Mouse (Mus musculus): ENCODE data around the gene Ceacam19. TPM values are rescaled to one million over a fixed set of nuclear protein-coding genes. Genes with fewer than 3 reads are reported as not detected.

Gene Ceacam19
- total RNA-seq, 1 experiment from 2014 or later, result not detected

GRCm38 (mm10) chr7:19910421-19911291 is 22.9 kb upstream of the Ceacam19 start:
- ATAC-seq (replicated peaks; ENCODE audit: low read depth, poor library complexity, severe bottlenecking), result peak; percentile 98

GRCm38 (mm10) chr7:19889881-19890280 is 2.1 kb upstream of the Ceacam19 start:
- ATAC-seq (replicated peaks; ENCODE audit: low read depth, poor library complexity, severe bottlenecking), result peak; percentile 69; the same call in 1 of the 2 replicates

GRCm38 (mm10) chr7:19880754-19881153 is 7.0 kb downstream of the Ceacam19 start:
- ATAC-seq (replicated peaks; ENCODE audit: low read depth, poor library complexity, severe bottlenecking), result no peak

- ATAC-seq (replicated peaks; ENCODE audit: low read depth, poor library complexity, severe bottlenecking), result peak; percentile 67
Measured at GRCm38 (mm10) chr7:19876781-19877425, 10.9 kb downstream of the Ceacam19 start.

GRCm38 (mm10) chr7:19875948-19876682 is 11.7 kb downstream of the Ceacam19 start:
- ATAC-seq (replicated peaks; ENCODE audit: low read depth, poor library complexity, severe bottlenecking), result peak; percentile 49

- no peak for ATAC-seq (replicated peaks; ENCODE audit: low read depth, poor library complexity, severe bottlenecking)
Measured at GRCm38 (mm10) chr7:19871943-19872601, 15.7 kb downstream of the Ceacam19 start.

- ATAC-seq (replicated peaks; ENCODE audit: low read depth, poor library complexity, severe bottlenecking), result peak; percentile 91
Measured at GRCm38 (mm10) chr7:19871137-19871621, 16.6 kb downstream of the Ceacam19 start.

GRCm38 (mm10) chr7:19867751-19868399 is 19.9 kb downstream of the Ceacam19 start:
- no peak for ATAC-seq (replicated peaks; ENCODE audit: low read depth, poor library complexity, severe bottlenecking)

GRCm38 (mm10) chr7:19866490-19866889 is 21.3 kb downstream of the Ceacam19 start:
- ATAC-seq (replicated peaks; ENCODE audit: low read depth, poor library complexity, severe bottlenecking), result no peak

GRCm38 (mm10) chr7:19865246-19866036 is 22.3 kb downstream of the Ceacam19 start:
- no peak for ATAC-seq (replicated peaks; ENCODE audit: low read depth, poor library complexity, severe bottlenecking)

GRCm38 (mm10) chr7:19864241-19864640 is 23.5 kb downstream of the Ceacam19 start:
- no peak for ATAC-seq (replicated peaks; ENCODE audit: low read depth, poor library complexity, severe bottlenecking)

- no peak for ATAC-seq (replicated peaks; ENCODE audit: low read depth, poor library complexity, severe bottlenecking)
Measured at GRCm38 (mm10) chr7:19861199-19861598, 26.6 kb downstream of the Ceacam19 start, which contains the start of gene Ceacam16. Gene Ceacam16 (minus strand): TSS chr7:19861299.

- ATAC-seq (replicated peaks; ENCODE audit: low read depth, poor library complexity, severe bottlenecking), result no peak
Measured at GRCm38 (mm10) chr7:19859740-19860139, 28.0 kb downstream of the Ceacam19 start.

- no peak; the same call in 1 of the 2 replicates for ATAC-seq (replicated peaks; ENCODE audit: low read depth, poor library complexity, severe bottlenecking)
Measured at GRCm38 (mm10) chr7:19856283-19856682, 31.5 kb downstream of the Ceacam19 start.

GRCm38 (mm10) chr7:19855663-19856062 is 32.1 kb downstream of the Ceacam19 start:
- ATAC-seq (replicated peaks; ENCODE audit: low read depth, poor library complexity, severe bottlenecking), result no peak

GRCm38 (mm10) chr7:19853526-19853925 is 34.2 kb downstream of the Ceacam19 start:
- no peak for ATAC-seq (replicated peaks; ENCODE audit: low read depth, poor library complexity, severe bottlenecking)

GRCm38 (mm10) chr7:19851858-19852570 is 35.8 kb downstream of the Ceacam19 start, which contains the start of gene Gm19345:
Gene Gm19345 (plus strand): TSS chr7:19852003.
- peak; percentile 55 for ATAC-seq (replicated peaks; ENCODE audit: low read depth, poor library complexity, severe bottlenecking)
